Mouse (Mus musculus) heart, embryonic 10.5 days (tissue): ENCODE results near the gene Ccdc63. TPM values are rescaled to one million over a fixed set of nuclear protein-coding genes. Genes with fewer than 3 reads are reported as not detected.
A peak's percentile ranks its signal among the peaks of the same experiment; 100 is the strongest.
"Not testable (repeated sequence)": the region's sequence is repeated elsewhere in the genome, so short reads cannot be mapped to it uniquely, and the experiment has no call there.

Source experiments
- DNase-seq: peaks from one replicate; pipeline ENCODE4 v3.0.0-alpha.2; 2017; ENCODE audit warnings: low spot score
- H3K27ac ChIP-seq: fragments of 300-500 bp; sonication (generic); 2 replicates; pipeline ENCODE4 v1.5.1; 2016; ENCODE audit warnings: mild to moderate bottlenecking
- H3K27me3 ChIP-seq: fragments of 300-500 bp; sonication (generic); 2 replicates; pipeline ENCODE4 v1.6.1; 2016; ENCODE audit warnings: mild to moderate bottlenecking; ENCODE audit not compliant: poor library complexity, insufficient read depth, severe bottlenecking
- H3K36me3 ChIP-seq: fragments of 300-500 bp; sonication (generic); 2 replicates; pipeline ENCODE4 v1.6.1; 2016; ENCODE audit warnings: mild to moderate bottlenecking, moderate library complexity
- H3K4me1 ChIP-seq: fragments of 300-500 bp; sonication (generic); 2 replicates; pipeline ENCODE4 v1.6.1; 2016; ENCODE audit warnings: mild to moderate bottlenecking
- H3K4me3 ChIP-seq: fragments of 300-500 bp; sonication (generic); 2 replicates; pipeline ENCODE4 v1.5.1; 2016; ENCODE audit warnings: mild to moderate bottlenecking, moderate library complexity
- H3K9me3 ChIP-seq: fragments of 300-500 bp; sonication (generic); 2 replicates; pipeline ENCODE4 v1.6.1; 2016; ENCODE audit warnings: mild to moderate bottlenecking, moderate library complexity
- WGBS: fragments of 180-500 bp; shearing (Covaris S2); methylation state at CpG from one replicate; pipeline ENCODE4 v1.1.7; 2016; 5-methylcytosine and 5-hydroxymethylcytosine counted together
- polyA plus RNA-seq: library from polyadenylated mRNA; unstranded; fragments of >200 nt; fragmentation: Nextera tagmentation; extraction: Ambion mirVana; gene quantifications from 2 replicates; pipeline ENCODE4 v1.2.1, GENCODE M21; 2016

The Ccdc63 gene
- polyA plus RNA-seq, 1 experiment from 2014 or later, result 0.39 TPM

- Histone ChIP-seq H3K27me3 (no peaks in the 10 kb centered on the region), H3K27ac (no peak overlapping the region), H3K36me3 (peaks cover 85% of the 10 kb centered on the region), H3K4me1 (peaks cover 80% of the 10 kb centered on the region), H3K4me3 (no peak overlapping the region), H3K9me3 (no peaks in the 10 kb centered on the region)
- DNase-seq, result no peak
- WGBS, result 63% methylated on average over 6 of the region's 6 CpGs
These were observed 22.6 kb upstream of the Ccdc63 start for GRCm38 (mm10) chr5:122163194-122163593.

GRCm38 (mm10) chr5:122158557-122159515 lies 18.2 kb upstream of the Ccdc63 start:
- 2% methylated on average over 42 of the region's 42 CpGs for WGBS
- no peak for DNase-seq
- peaks cover 42% of the 10 kb centered on the region for H3K36me3 ChIP-seq
- H3K27ac ChIP-seq, result peak overlapping the region; percentile 95
- no peaks in the 10 kb centered on the region for H3K9me3 ChIP-seq
- peak overlapping the region; percentile 69 for H3K4me3 ChIP-seq
- H3K4me1 ChIP-seq, result peaks cover 73% of the 10 kb centered on the region
- no peaks in the 10 kb centered on the region for H3K27me3 ChIP-seq

GRCm38 (mm10) chr5:122157827-122158381 lies 17.3 kb upstream of the Ccdc63 start, which contains the start of gene Ppp1cc:
Gene Ppp1cc (plus strand): TSS chr5:122158278.
- no peaks in the 10 kb centered on the region for H3K27me3 ChIP-seq
- peak; percentile 97 for DNase-seq
- under 1% methylated on average over 53 of the region's 54 CpGs for WGBS
- H3K36me3 ChIP-seq, result peaks cover 32% of the 10 kb centered on the region
- H3K9me3 ChIP-seq, result no peaks in the 10 kb centered on the region
- H3K27ac ChIP-seq, result peak within 1 kb of the TSS; percentile 95
- peaks cover 65% of the 10 kb centered on the region for H3K4me1 ChIP-seq
- peak within 1 kb of the TSS; percentile 69 for H3K4me3 ChIP-seq

GRCm38 (mm10) chr5:122156486-122156885 lies 15.9 kb upstream of the Ccdc63 start:
- no peaks in the 10 kb centered on the region for H3K27me3 ChIP-seq
- DNase-seq, result no peak
- peak overlapping the region; percentile 22; the same call in 1 of the 2 replicates for H3K4me3 ChIP-seq
- peaks cover 20% of the 10 kb centered on the region for H3K36me3 ChIP-seq
- 67% methylated on average over 2 of the region's 2 CpGs for WGBS
- H3K4me1 ChIP-seq, result peaks cover 51% of the 10 kb centered on the region
- no peaks in the 10 kb centered on the region for H3K9me3 ChIP-seq
- H3K27ac ChIP-seq, result peak overlapping the region; percentile 95; the same call in 1 of the 2 replicates

- Histone ChIP-seq H3K27me3 (no peaks in the 10 kb centered on the region), H3K36me3 (peaks cover 13% of the 10 kb centered on the region), H3K9me3 (no peaks in the 10 kb centered on the region), H3K27ac (peak overlapping the region; percentile 74; the same call in 1 of the 2 replicates), H3K4me1 (peaks cover 45% of the 10 kb centered on the region), H3K4me3 (no peak overlapping the region)
- no peak for DNase-seq
These were observed 15.0 kb upstream of the Ccdc63 start for GRCm38 (mm10) chr5:122155613-122156012.

- no peaks in the 10 kb centered on the region for H3K27me3 ChIP-seq
- H3K27ac ChIP-seq, result peak overlapping the region; percentile 74
- H3K4me1 ChIP-seq, result peaks cover 37% of the 10 kb centered on the region
- DNase-seq, result no peak
- 42% methylated on average over 3 of the region's 3 CpGs for WGBS
- no peaks in the 10 kb centered on the region for H3K9me3 ChIP-seq
- peaks cover 5% of the 10 kb centered on the region; the same call in 1 of the 2 replicates for H3K36me3 ChIP-seq
- H3K4me3 ChIP-seq, result peak overlapping the region; percentile 27; the same call in 1 of the 2 replicates
These were observed 14.2 kb upstream of the Ccdc63 start for GRCm38 (mm10) chr5:122154782-122155181.

- Histone ChIP-seq H3K27me3 (no peaks in the 10 kb centered on the region), H3K36me3 (no peaks in the 10 kb centered on the region), H3K27ac (no peak overlapping the region), H3K4me1 (peaks cover 32% of the 10 kb centered on the region), H3K9me3 (no peaks in the 10 kb centered on the region), H3K4me3 (no peak overlapping the region)
- 28% methylated on average over 11 of the region's 14 CpGs for WGBS
- no peak for DNase-seq
These were observed 13.4 kb upstream of the Ccdc63 start for GRCm38 (mm10) chr5:122154006-122154405.

GRCm38 (mm10) chr5:122152508-122152907 lies 11.9 kb upstream of the Ccdc63 start:
- H3K27ac ChIP-seq, DNase-seq, H3K27me3 ChIP-seq, H3K4me3 ChIP-seq, H3K36me3 ChIP-seq, H3K9me3 ChIP-seq: not testable (repeated sequence)
- peaks cover 29% of the 10 kb centered on the region for H3K4me1 ChIP-seq
- WGBS, result 81% methylated on average over 5 of the region's 5 CpGs

- no peaks in the 10 kb centered on the region for H3K36me3 ChIP-seq
- peaks cover 10% of the 10 kb centered on the region for H3K4me1 ChIP-seq
- 51% methylated on average over 4 of the region's 4 CpGs for WGBS
- H3K9me3 ChIP-seq, result no peaks in the 10 kb centered on the region
- no peak for DNase-seq
- H3K27ac ChIP-seq, result no peak overlapping the region
- no peak overlapping the region for H3K4me3 ChIP-seq
- no peaks in the 10 kb centered on the region for H3K27me3 ChIP-seq
These were observed 8.6 kb upstream of the Ccdc63 start for GRCm38 (mm10) chr5:122149259-122149658.

- Histone ChIP-seq H3K4me1 (peaks cover 12% of the 10 kb centered on the region), H3K36me3 (no peaks in the 10 kb centered on the region), H3K27ac (no peak overlapping the region), H3K4me3 (no peak overlapping the region), H3K27me3 (no peaks in the 10 kb centered on the region), H3K9me3 (no peaks in the 10 kb centered on the region)
- 55% methylated on average over 1 of the region's 1 CpGs for WGBS
- DNase-seq, result no peak
These were observed 7.5 kb upstream of the Ccdc63 start for GRCm38 (mm10) chr5:122148107-122148506.

GRCm38 (mm10) chr5:122146609-122147008 lies 6.0 kb upstream of the Ccdc63 start:
- H3K9me3 ChIP-seq, result no peaks in the 10 kb centered on the region
- no peak overlapping the region for H3K4me3 ChIP-seq
- H3K36me3 ChIP-seq, result no peaks in the 10 kb centered on the region
- no peaks in the 10 kb centered on the region for H3K27me3 ChIP-seq
- DNase-seq, result no peak
- H3K4me1 ChIP-seq, result peaks cover 12% of the 10 kb centered on the region
- peak overlapping the region; percentile 72; the same call in 1 of the 2 replicates for H3K27ac ChIP-seq

- Histone ChIP-seq H3K4me3 (no peak overlapping the region), H3K27me3 (no peaks in the 10 kb centered on the region), H3K4me1 (peaks cover 12% of the 10 kb centered on the region), H3K9me3 (no peaks in the 10 kb centered on the region), H3K36me3 (no peaks in the 10 kb centered on the region), H3K27ac (peak overlapping the region; percentile 72; the same call in 1 of the 2 replicates)
- DNase-seq, result no peak
- 63% methylated on average over 10 of the region's 10 CpGs for WGBS
These were observed 5.5 kb upstream of the Ccdc63 start for GRCm38 (mm10) chr5:122146056-122146580.
